Mouse (Mus musculus): ENCODE data around the gene Tjp2. TPM values are rescaled to one million over a fixed set of nuclear protein-coding genes. Genes with fewer than 3 reads are reported as not detected.

The Tjp2 gene
- polyA plus RNA-seq, 1 experiment from 2014 or later = 20.6 TPM

Other genes starting within 250 kb of the Tjp2 start
- 0.95 and 1.2 TPM in 2 replicates for gene Fam189a2, start 194.0 kb downstream of the Tjp2 start, polyA plus RNA-seq (2015; fragmentation: Nextera tagmentation; extraction: Ambion mirVana)
- gene Fxn, start 55.6 kb upstream of the Tjp2 start, polyA plus RNA-seq (2015; fragmentation: Nextera tagmentation; extraction: Ambion mirVana) = 36.0 and 38.6 TPM in 2 replicates

Data from limb, embryonic 15.5 days (tissue).